In the genomic region with DNA sequence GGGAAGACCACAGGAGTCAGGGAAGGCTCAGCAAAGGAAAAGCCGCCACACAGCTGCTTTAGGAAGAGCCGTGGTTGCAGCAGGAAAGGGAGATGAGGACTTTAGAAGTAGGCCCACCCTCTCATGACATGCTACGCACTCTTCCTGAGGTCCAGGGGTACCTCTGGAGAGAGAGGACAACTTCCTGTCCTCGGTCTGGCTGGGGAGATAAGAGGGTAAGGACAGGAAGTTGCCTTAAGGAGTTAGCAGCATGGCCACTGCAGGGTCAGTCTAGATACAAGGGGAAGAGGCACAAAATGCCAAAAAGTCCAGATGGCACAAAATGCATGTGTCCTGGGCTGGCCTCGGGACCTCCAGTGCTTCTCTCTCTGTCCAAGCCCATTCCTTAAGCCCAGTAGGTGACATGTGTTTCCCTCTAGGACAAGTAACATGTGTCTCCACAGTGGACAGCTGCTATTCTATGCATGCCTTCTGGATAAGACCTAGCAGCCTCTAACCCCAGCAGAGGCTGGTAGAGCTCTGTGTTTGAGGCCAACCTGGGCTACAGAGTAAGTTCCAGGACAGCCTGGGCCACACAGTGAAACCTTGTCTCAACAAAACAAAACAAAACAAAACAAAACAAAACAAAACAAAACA, we compare ENCODE assay signal across 12 mouse cellular contexts. TPM values are rescaled to one million over a fixed set of nuclear protein-coding genes. Genes with fewer than 3 reads are reported as not detected.
DNase-seq lines count a peak whose midpoint lies in the region; ATAC-seq and TF ChIP-seq lines count a peak whose summit lies in the region.
"Had no signal": no experiment of that assay in that cellular context is flagged by ENCODE, and none has a peak within 500 bp of the region (broad histone marks: within the 10 kb centered on the region; RNA-seq: fewer than 3 reads in every experiment).

No protein-coding gene starts in this region.

- H3K4me2 ChIP-seq in heart, embryonic 12.5 days, result peak overlapping the region; percentile 1; the same call in 1 of the 2 replicates
- no peak overlapping the region for H3K4me2 ChIP-seq in liver, embryonic 14.5 days (ENCODE audit: low read depth)
- H3K4me2 ChIP-seq in myocyte (ENCODE audit: low read depth), result no peak overlapping the region
- H3K4me2 ChIP-seq: embryonic facial prominence, embryonic 12.5 days; forebrain, embryonic 15.5 days; hindbrain, embryonic 14.5 days had no signal

- DNase-seq in kidney, postnatal 10 days, result peak; percentile 43
- DNase-seq in kidney, adult 18-20 months, result no peak
- no peak for DNase-seq in liver, embryonic 14.5 days (ENCODE audit: low read depth in 3 of 3, low spot score in 3 of 3)
- DNase-seq in retina, postnatal 1 day, result no peak
- no peak for DNase-seq in c-Kit-positive CD71-positive TER-119-positive erythroid progenitor cells, embryonic 14.5 days (ENCODE audit: low spot score)
- DNase-seq: layer of hippocampus, adult 9-11 months; right cerebral cortex, adult 18-20 months had no signal

- H3K27ac ChIP-seq in heart, embryonic 12.5 days (ENCODE audit: poor library complexity, severe bottlenecking), result 0 out of 2 replicates have a peak overlapping the region, but pooled peaks have one; percentile 24
- no peak overlapping the region for H3K27ac ChIP-seq in liver, embryonic 14.5 days
- H3K27ac ChIP-seq: embryonic facial prominence, embryonic 12.5 days; forebrain, embryonic 15.5 days; hindbrain, embryonic 14.5 days had no signal

- H3K79me2 ChIP-seq in myocyte (ENCODE audit: control insufficient read depth, insufficient read depth), result no peaks in the 10 kb centered on the region

- H3K36me3 ChIP-seq in heart, embryonic 12.5 days, result no peaks in the 10 kb centered on the region
- H3K36me3 ChIP-seq in liver, embryonic 14.5 days (replicated peaks; ENCODE audit: control insufficient read depth, insufficient read depth, low read depth), result no peaks in the 10 kb centered on the region
- no peaks in the 10 kb centered on the region for H3K36me3 ChIP-seq in myocyte (ENCODE audit: control insufficient read depth, insufficient read depth)
- H3K36me3 ChIP-seq: embryonic facial prominence, embryonic 12.5 days; forebrain, embryonic 15.5 days had no signal

- peaks cover 20% of the 10 kb centered on the region for H3K27me3 ChIP-seq in heart, embryonic 12.5 days (replicated peaks)
- H3K27me3 ChIP-seq in liver, embryonic 14.5 days (ENCODE audit: control insufficient read depth, insufficient read depth, low read length), result no peaks in the 10 kb centered on the region; the same call in 1 of the 2 replicates
- H3K27me3 ChIP-seq in myocyte (ENCODE audit: control insufficient read depth, insufficient read depth, insufficient read length), result no peaks in the 10 kb centered on the region

- TF ChIP-seq POLR2A in myocyte (IDR thresholded peaks at IDR 0.05; ENCODE audit: insufficient read length, low read depth), result no peak

- no peaks in the 10 kb centered on the region for H3K9me3 ChIP-seq in heart, embryonic 12.5 days (replicated peaks)
- H3K9me3 ChIP-seq in liver, embryonic 14.5 days (ENCODE audit: control insufficient read depth, low read length), result no peaks in the 10 kb centered on the region
- H3K9me3 ChIP-seq: embryonic facial prominence, embryonic 12.5 days; forebrain, embryonic 15.5 days had no signal

- TF ChIP-seq EP300 in liver, embryonic 14.5 days (IDR thresholded peaks at IDR 0.05; ENCODE audit: low read depth), result no peak

- no peak overlapping the region for H3ac ChIP-seq in myocyte (ENCODE audit: control insufficient read depth, insufficient read length)

- no peak overlapping the region for H3K9ac ChIP-seq in heart, embryonic 12.5 days
- H3K9ac ChIP-seq in liver, embryonic 14.5 days (replicated peaks), result no peak overlapping the region
- H3K9ac ChIP-seq: embryonic facial prominence, embryonic 12.5 days; forebrain, embryonic 15.5 days; hindbrain, embryonic 14.5 days had no signal

- TF ChIP-seq CTCF in liver, embryonic 14.5 days (IDR thresholded peaks at IDR 0.05; ENCODE audit: low read depth), result no peak

- ATAC-seq in heart, embryonic 12.5 days (ENCODE audit: insufficient number of reproducible peaks, low FRiP score), result peak; percentile 41
- ATAC-seq in liver, embryonic 14.5 days (ENCODE audit: insufficient read depth), result peak; percentile 33; the same call in 1 of the 2 replicates
- ATAC-seq: forebrain, embryonic 15.5 days had no signal

- WGBS in heart, embryonic 12.5 days, result 44% methylated on average over 5 of the region's 5 CpGs
- WGBS in liver, embryonic 14.5 days (ENCODE audit: insufficient replicate concordance), result 12% methylated on average over 5 of the region's 5 CpGs

- H3K4me1 ChIP-seq in heart, embryonic 12.5 days (replicated peaks), result peaks cover 42% of the 10 kb centered on the region
- H3K4me1 ChIP-seq in liver, embryonic 14.5 days (replicated peaks; ENCODE audit: control insufficient read depth in 2 of 2, insufficient read depth in 2 of 2, low read length in 1 of 2), result peaks cover 0 to 26% of the 10 kb centered on the region in 2 experiments; a peak in 2 of 4 replicates
- H3K4me1 ChIP-seq: forebrain, embryonic 15.5 days had no signal

- H3K4me3 ChIP-seq in heart, embryonic 12.5 days, result no peak overlapping the region
- no peak overlapping the region for H3K4me3 ChIP-seq in liver, embryonic 14.5 days (ENCODE audit: insufficient read depth in 1 of 2, low read depth in 2 of 2, low read length in 2 of 2)
- no peak overlapping the region for H3K4me3 ChIP-seq in myocyte
- H3K4me3 ChIP-seq: embryonic facial prominence, embryonic 12.5 days; forebrain, embryonic 15.5 days had no signal

TF ChIP-seq in myocyte, 11 proteins besides CTCF, POLR2A, EP300 and RAD21:
- TF ChIP-seq TCF12 (IDR thresholded peaks at IDR 0.05; ENCODE audit: insufficient read depth, poor library complexity, severe bottlenecking) (peak; percentile 45), CEBPB (IDR thresholded peaks at IDR 0.05; ENCODE audit: insufficient read depth, poor library complexity, severe bottlenecking) (no peak), E2F4 (IDR thresholded peaks at IDR 0.05; ENCODE audit: insufficient read depth) (no peak), POLR2AphosphoS2 (IDR thresholded peaks at IDR 0.05; ENCODE audit: insufficient read length, low read depth) (no peak), REST (IDR thresholded peaks at IDR 0.05; ENCODE audit: insufficient read depth, insufficient read length) (no peak), SRF (IDR thresholded peaks at IDR 0.05; ENCODE audit: control insufficient read depth, insufficient read length, low read depth) (no peak), MYOG (IDR thresholded peaks at IDR 0.05; ENCODE audit: control insufficient read depth in 1 of 3, insufficient read depth in 1 of 3, insufficient read length in 2 of 3, low read depth in 2 of 3) (peak in 2 of 3 experiments; percentile 73 to 78), MAX (IDR thresholded peaks at IDR 0.05; ENCODE audit: low read depth) (no peak), MYOD1 (IDR thresholded peaks at IDR 0.05; ENCODE audit: control insufficient read depth in 1 of 3, insufficient read length in 2 of 3, low read depth in 2 of 3) (peak in 2 of 3 experiments; percentile 55 to 72), TCF3 (IDR thresholded peaks at IDR 0.05; ENCODE audit: insufficient read length, low read depth) (no peak)

RNA-seq across cellular contexts. Expression of gene Atp2a3, which starts 5.5 kb away (rescaled TPM):
- 4.8 and 5.7 TPM in 2 replicates for polyA plus RNA-seq in heart, embryonic 12.5 days (2016; fragmentation: Nextera tagmentation; extraction: Ambion mirVana)
- 6.4 TPM in 2 replicates for polyA plus RNA-seq in liver, embryonic 14.5 days (2012; rRNA removed)
- polyA plus RNA-seq in liver, embryonic 14.5 days (2014; fragmentation: Nextera tagmentation; extraction: Ambion mirVana), result 6.7 and 7.7 TPM in 2 replicates
- polyA plus RNA-seq in myocyte (2012; fragmentation: generic; extraction: Trizol), result 26.1 TPM

RNA-seq across cellular contexts. Expression of gene P2rx1, which starts 43.4 kb away (rescaled TPM):
- 2.2 and 2.7 TPM in 2 replicates for polyA plus RNA-seq in heart, embryonic 12.5 days (2016; fragmentation: Nextera tagmentation; extraction: Ambion mirVana)
- polyA plus RNA-seq in liver, embryonic 14.5 days (2012; rRNA removed), result 4.6 and 5.3 TPM in 2 replicates
- 6.8 and 9.0 TPM in 2 replicates for polyA plus RNA-seq in liver, embryonic 14.5 days (2014; fragmentation: Nextera tagmentation; extraction: Ambion mirVana)
- 0.24 TPM for polyA plus RNA-seq in myocyte (2012; fragmentation: generic; extraction: Trizol)
